Mouse (Mus musculus) mature B cell (primary cell): ENCODE results near the gene Rpl36a.
"Not testable (repeated sequence)": the region's sequence is repeated elsewhere in the genome, so short reads cannot be mapped to it uniquely, and the experiment has no call there.

Experiments used
- in situ Hi-C: fragments of 300-500 bp; cut with MboI; formaldehyde crosslinking; loops from 2 replicates; pipeline ENCODE4 v1.14.3; 2019

Rpl36a gene

DNA sequence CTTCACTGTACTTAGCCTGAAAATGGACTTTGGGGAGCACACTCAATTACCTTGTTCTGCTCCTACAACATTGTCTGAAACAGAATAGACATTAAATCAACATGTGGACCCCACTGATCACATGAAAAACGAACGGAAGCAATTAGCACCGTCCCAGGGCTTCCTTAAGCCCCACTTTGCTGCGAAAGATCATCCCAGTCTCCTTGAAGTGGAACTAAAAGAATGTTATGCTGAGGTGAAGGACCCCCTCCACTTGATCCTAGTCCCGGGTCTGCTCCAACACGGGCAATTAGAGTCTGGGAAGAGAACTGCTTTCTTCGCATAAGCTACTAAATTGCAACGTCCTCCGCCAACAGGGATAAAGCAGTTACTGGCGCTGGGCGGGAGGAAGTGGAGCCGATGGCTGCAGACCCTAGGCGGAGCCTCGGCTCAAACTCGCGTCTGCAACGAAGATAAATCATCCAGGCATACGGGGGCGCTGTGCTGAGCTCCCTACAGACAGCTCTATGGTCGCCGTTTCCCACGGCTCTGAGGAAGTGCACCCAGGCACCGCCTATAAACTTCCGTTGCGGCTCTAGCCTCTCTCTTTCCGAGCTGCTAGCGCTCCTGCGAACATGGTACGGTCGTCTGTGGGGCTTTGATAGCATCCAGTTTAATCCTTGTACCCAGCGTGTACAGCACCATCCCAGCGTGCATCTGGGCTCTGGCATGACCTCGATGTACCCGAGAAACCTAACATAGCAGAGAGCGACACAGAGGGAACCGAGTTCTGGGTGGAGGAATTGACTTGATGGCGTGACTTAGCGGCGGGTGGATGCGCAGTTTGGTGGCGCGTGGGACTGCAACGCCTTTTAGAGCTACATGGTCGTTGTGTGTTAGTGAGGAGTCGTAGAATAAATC lies at the start of gene Rpl36a:
TSS of gene Rpl36a (plus strand) at position 552 of the 900 bp plus-strand sequence.
- in situ Hi-C loops, result no loop called here

DNA sequence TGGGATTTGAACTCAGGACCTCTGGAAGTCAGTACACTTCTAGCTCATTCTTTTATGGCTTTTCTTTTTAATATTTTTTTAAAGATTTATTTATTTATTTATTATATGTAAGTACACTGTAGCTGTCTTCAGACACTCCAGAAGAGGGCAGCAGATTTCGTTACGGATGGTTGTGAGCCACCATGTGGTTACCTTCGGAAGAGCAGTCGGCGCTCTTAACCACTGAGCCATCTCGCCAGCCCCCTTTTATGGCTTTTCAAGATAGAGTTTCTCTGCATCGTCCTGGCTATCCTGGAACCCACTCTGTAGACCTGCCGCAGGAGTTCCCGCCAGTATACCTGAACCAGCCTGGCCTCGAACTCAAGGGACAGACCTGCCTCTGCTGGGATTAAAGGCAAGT lies 45.7 kb upstream of the Rpl36a start:
- in situ Hi-C loops, result not testable (repeated sequence)

DNA sequence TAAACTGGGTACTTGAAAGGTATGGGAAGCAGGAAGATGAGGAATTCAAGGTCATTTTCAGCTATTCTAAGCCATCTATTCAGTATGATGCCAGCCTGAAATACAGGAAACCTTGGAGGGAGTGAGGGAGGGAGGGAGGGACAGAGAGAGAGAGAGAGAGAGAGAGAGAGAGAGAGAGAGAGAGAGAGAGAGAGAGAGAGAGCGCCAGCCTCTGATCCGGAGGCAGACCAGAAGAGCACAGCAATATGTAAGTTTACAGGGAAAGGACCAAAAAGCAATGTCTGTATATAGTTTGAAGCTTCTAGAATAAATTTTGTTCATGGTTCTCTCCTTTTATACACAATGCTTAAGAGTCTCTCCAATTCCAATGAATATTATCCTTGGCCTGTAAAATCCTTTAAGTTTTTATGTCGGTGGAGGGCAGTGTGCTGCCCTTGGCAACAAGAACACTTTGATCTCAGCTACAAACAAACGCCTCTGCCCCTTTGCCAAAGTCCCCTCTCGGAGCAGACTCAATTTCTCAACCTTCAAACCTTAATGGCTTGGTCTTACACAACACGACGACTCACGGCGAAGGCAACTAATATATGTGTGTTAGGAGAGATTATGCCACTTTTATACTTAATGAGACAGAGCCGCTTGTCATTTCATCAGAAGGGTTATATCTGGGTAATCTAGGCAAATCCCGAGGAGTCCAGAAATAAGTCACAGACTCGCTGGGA lies 44.9 kb upstream of the Rpl36a start:
- in situ Hi-C loops, result no loop called here

DNA sequence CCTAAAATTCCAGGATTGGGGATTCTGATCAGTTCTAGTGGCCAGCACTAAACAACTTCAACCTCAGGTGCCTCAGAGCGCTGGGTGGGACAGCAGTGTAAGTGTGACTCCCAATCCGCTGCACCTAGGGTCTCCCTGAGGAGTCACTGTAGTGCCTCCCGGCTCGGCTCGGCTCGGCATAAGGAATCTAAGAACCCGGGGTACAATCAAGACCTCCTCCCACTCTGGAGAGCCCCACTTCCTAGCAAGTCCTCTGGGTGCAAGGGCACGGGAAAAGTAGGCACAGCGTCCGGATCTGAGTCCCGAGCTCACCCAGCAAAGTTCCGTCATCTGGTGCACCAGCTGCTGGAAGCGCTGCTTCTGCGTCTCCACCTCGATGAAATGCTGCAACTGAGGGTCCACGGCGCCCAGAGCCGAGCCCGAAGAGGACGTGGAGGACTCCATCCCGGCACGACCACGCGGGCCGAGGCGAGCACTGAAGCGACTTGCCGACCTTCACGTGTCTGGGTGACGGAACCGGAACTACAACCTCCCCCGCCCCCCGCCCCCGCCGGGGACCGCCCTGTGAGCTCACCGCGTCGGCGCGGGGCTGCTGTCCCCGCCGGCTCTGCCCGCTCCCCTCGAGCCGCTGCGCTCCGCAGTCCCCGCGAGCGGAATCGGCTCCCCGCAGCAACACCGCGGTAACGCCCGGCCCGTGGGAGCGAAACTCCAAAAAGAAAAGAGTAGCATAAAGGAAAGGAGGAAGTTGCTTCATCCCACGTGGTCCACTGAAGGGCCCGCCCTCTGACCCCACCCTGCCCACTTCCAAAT lies 44.1 kb upstream of the Rpl36a start, which contains the start of gene Timm8a1:
TSS of gene Timm8a1 (minus strand) at position 721 of the 810 bp plus-strand sequence.
- in situ Hi-C loops, result no loop called here

DNA sequence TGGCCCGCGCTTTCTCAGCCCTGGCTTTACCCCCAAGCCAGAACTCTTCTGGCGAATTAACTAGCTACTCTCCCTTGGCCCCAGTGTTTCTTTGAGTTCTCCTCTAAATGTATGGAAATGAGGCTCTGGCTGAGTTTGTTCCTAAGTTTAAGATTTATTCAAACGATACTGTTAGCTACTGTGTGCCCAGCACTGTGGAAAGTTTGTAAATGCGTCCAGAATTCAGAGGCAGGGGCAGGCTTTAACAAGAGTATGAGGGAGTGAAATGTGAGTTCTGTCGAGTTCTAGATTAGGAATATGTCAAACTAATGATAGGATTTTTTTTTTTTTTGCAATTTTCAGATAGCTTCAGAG lies 43.5 kb upstream of the Rpl36a start:
- in situ Hi-C loops, result no loop called here

DNA sequence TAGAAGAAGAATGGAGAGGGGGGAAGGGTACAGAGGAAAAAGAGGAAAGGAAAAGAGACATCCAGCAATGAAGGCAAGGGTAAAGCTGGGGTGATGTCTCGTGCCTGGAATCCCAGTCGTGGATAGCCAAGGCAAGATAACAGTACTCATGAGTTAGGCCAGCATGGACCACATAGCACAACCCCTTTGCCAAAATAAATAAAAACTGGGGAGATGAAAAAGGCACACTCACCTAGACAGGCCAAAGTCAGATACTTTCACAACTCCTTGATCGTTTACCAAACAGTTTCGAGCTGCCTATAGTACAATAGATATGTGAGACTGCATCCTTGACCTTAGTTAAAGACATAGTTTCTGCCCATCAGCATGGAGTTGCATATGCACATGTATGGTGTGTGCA lies 38.1 kb upstream of the Rpl36a start:
- in situ Hi-C loops, result no loop called here

DNA sequence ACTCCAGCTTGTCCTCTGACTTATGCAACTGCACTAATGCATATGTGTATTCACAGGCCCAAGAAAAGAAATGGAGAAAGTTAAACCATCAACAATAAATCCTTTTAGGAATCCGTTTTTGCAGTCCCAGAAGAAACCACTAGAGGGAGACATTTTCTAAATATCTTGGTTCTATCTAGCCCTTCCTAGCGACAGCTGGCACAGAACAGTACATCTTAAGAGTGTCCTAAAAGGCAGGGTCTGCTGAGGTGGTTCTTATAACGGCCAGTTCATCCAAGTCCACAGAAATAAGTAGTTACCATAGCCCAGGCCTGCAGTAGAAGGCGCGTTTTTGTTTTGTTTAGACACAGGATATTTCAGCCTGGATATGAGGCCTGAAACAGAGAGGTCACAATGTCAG lies 34.6 kb upstream of the Rpl36a start:
- in situ Hi-C loops, result no loop called here

DNA sequence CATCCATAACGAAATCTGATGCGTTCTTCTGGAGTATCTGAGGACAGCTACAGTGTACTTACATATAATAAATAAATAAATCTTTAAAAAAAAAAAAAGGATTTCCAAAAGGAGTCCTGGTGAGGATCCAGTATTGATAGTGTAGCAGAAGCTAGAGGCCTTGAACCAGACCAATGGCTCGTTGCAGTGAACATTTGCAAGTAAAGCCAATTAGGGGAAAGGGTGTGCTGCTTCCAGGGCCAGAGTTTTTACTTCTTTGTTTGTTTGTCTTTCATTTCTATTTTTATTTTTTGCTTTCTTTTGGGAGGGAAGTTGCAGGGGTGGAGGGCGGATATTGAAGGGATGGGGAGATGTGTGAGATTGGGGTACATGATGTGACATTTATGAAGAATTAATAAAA lies 32.1 kb upstream of the Rpl36a start:
- in situ Hi-C loops, result no loop called here

DNA sequence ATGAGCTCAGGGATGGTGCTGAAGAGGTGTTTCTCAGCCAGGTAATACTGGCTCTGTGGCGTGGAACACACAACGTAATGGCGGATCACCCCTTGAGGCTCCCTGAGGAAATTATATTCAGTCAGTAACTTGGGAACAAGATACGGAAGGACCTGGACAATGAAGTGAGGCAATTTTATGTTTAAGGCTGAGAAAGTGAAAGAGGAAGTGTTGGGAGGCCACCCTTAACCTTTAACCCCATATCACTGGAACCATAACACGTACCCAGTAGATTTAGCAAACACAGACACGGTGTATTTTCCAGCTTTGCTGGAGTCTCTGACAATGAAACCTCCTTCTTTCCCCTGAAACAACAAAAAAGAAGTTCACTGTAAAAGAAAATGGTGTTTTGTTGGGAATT lies 31.0 kb upstream of the Rpl36a start:
- in situ Hi-C loops, result no loop called here

DNA sequence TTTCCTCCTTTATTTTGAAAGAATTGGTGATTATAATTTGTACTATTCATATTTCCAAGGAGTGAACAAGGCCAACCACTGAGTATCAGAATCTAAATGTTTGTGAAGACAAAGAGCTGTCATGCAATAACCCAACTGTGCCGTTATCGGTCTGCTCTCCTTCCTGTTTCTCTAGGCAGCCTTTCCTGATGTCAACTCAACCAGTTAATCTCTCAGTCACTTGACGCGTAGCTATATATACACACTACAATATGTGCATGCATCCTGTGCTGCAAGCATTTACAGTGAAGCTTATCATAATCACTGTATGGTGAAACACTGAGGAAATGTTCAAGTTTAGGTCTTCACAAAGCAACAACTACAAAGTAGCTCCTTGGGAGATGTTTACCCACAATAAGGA lies 21.1 kb upstream of the Rpl36a start:
- in situ Hi-C loops, result no loop called here

DNA sequence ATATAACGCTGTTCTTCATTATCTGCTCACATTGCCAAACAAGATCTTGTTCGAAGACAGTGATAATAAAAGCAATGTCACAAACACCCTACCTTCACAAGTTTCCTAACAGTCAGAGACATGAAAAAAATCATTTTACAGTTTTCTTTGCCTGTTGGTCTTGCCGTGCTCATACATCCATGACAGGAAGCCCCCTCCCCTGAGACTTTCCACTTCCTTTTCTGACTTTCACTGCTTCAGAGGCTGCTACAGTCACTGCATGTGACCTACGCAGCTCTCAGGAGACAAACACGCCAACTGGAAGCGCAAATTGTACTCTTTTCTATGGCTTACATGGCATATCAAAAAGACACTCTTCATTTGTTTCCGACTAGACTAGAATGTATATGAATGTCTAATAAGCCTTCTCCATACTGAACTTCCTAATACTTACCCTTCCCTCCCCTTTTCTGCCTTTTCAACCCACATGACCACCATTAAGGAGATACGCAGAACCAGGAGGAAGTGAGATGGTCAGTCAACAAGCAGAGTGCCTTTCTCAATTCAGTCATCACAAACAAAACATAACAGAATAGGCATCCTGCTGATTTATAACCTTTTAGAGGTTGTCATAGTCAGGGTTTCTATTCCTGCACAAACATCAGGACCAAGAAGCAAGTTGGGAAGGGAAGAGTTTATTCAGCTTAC lies 18.8 kb upstream of the Rpl36a start:
- in situ Hi-C loops, result no loop called here

DNA sequence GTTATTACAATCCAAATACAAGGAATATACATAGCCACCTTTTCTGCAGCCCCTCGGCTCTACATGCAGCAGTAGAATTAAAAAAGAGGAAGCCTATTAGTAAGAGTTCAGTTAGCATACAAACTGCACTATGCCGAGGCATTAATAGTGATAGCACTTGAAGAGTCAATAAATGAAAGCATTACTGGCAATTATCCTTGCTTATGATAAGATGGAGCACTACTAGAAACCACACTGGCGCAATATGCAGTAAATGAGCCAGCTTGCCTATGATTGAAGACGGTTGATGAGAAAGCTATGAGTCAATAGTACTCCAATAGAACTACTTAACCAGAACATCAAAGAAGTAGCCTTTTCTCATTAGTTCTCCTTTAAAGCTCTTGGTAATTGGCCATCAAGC lies 7.6 kb upstream of the Rpl36a start:
- in situ Hi-C loops, result no loop called here

DNA sequence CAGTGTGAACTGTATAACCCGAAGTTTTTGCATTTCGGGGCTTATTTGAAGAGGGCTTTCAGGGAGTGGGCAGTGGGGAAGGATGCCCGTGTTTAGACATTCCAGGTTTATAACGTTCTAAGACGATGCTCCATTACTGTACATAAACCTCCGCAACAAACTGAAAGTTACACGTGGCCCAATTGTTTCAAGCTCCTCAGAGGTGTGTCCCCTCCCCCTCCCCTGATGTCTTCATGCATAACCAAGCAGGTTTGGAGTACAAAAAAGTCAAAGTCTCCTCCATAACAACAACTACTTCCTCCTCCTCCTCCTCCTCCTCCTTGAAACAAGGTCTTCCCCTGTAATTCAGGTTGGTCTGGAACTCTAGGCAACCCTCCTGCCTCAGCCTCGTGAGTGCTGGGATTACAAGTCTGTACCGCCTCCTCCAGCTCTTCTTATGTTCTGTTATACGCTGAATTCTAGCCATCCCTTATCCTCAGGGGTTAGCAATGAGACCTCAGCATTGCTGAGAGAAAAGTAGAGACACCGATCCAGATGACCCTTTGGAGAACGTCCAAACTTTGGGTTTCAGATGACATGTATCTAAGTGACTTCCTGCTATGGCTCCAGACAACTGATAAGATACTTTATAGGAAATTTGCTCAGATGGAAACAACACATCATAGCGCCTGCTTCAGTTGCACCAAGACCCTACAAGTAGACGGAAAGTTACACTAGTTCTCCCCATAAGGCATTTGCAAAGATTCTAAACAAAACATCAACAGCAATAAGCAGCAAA lies 4.7 kb upstream of the Rpl36a start:
- in situ Hi-C loops, result no loop called here

DNA sequence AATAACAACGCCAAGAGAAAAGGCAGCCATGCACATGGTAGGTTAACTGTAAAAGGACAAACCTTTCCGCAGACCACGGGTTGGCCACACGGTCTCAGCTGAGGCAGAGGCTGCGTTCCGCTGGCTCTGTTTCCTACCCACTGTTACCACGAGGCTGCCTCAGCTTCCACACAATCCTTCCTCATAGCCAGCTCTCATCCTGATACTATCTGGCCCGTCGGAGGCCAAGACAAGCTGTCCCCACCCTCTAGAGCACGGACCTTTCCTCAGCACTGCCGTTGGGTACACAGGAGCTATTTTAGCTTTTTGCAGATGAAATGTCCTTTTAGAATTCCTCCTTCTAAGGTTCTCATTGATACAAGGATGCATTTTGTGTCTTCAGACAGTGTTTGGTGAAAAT lies 3.2 kb upstream of the Rpl36a start:
- in situ Hi-C loops, result no loop called here

DNA sequence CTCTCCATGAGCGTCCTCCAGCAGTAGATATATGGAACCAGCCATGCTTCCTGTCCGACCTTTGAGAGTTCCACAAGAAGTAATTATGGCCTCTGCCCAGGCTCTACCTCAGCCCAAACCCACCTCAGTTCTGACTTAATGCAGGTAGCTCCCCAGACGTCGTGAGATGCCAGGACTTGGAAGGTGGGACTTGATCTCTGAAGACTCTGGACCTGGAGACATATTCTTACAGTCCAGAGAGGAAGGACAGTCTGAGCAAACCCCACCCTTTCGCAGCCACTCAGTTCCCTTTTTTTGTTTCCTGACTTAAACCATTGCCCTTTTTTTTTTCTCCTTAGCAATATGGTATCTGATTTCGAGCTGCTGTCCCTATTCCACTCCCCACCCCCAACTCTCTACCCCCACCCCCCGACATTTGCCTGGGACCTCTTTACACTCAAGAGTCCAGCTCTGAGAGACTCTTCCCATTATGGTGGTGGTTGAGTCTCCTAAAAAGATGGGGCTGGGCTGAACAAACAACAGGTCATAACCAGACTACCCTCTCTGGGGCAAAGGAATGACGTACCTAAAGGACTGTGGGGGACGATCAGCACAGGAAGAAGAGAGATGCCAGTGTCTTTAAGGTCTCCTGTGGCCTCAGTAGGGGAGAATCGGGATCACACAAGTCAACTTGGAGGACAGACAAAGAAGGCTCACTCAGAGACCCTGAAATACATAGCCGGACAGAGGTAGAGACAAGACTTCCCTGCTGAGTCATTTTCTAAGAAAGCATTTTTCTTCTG lies 2.4 kb upstream of the Rpl36a start, which contains the start of gene Btk:
TSS of gene Btk (minus strand) at position 683 of the 782 bp plus-strand sequence.
- in situ Hi-C loops, result no loop called here

DNA sequence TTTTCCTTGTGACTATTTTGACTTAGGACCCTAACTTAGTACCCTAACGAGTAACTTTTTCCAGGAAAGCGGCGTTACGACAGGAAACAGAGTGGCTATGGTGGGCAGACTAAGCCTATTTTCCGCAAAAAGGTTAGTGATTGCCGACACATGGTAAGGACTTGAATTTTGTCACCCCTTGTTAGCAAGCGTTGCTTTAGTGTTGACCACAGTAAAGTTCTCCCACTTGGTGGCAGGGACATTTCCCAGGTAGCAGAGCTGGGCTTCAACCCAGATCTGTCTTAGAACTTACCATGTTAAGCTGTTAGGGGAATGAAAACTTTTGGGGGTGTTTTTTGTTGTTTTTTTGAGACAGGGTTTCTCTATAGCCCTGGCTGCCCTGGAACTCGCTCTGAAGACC lies 993 bp downstream of the Rpl36a start:
- in situ Hi-C loops, result no loop called here

DNA sequence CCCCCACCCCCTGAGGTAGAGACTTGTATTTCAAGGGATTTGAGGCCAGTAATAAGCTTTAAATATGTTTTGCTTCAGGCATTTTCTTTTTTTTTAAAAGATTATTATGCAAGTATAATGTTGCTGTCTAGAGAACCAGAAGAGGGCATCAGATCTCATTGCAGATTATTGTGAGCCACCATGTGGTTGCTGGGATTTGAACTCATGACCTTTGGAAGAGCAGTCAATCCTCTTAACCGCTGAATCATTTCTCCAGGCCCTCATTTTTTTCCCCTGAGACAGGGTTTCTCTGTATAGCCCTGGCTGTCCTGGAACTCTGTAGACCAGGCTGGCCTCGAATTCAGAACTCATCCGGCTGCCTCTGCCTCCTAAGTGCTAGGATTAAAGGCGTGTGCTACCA lies 2.8 kb downstream of the Rpl36a start:
- in situ Hi-C loops, result no loop called here

DNA sequence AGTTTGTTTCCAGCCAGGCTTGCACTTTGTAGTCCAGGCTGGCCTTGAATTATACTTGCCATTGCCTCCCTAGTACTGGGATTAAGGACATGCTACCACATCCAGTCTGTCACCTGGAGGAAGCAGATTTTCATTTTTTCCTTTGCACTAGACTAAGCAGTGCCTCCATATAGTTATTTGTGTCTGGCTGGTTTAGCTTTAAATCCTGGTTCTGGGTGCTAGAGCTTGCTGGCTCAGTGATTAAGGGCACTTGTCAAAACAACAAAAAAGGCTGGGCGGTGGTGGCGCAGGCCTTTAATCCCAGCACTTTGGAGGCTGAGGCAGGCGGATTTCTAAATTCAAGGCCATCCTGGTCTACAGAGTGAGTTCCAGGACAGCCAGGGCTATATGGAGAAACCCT lies 3.5 kb downstream of the Rpl36a start:
- in situ Hi-C loops, result no loop called here

DNA sequence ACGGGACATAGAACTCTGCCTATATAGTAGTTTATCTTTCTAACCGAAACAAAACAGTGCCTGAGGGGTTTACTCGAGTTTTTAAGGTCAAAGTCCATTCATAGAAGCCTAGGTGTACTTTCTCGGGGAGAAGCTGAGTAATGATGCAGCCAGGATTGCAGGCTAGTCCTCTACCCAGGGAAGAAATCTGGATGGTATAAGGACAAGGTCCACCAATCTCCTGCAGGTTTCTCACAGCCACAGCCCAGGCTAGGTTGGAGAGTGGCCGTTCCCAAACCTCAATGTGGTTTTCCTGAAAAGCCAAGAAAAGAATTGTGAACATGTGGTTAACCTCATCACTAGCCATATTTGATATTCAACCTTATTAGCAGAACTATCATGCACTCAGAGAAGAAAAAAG lies 4.4 kb downstream of the Rpl36a start:
- in situ Hi-C loops, result no loop called here

DNA sequence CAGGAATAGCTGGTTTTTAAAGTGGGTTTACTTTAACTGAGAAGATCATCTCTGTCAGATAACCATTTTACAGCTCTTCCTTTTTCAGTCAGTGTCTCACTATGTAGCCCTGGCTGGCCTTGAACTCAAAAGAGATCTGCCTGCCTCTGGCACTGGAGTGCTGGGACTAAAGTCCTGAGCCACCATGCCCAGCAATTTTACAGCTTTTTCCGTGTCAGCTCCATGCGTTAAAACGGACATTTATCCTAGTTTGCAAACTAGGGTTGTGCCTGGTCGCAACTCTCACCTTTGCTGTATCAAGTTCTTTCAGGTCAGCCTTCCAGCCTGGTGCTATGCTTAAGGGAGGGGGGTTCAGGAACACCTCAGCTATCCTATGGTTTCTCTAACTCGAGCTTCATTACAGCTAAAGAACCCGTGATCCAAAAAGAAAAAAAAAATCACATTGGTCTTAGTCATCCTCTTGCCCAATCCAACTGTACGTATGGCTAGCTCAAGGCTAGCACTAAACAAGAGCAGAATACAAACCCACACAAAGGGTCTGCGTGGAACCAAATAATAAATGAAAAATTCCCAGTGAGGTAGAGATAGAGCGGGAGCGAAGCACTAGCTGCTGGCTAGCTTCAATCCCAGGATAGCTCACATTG lies 14.6 kb downstream of the Rpl36a start:
- in situ Hi-C loops, result no loop called here
